Mouse (Mus musculus) megakaryocyte, adult 5-6 weeks (primary cell): ENCODE data around the gene Chsy1. TPM values are rescaled to one million over a fixed set of nuclear protein-coding genes. Genes with fewer than 3 reads are reported as not detected.

ENCODE experiments used
- ATAC-seq: 2 replicates; pipeline ENCODE4 v1.8.0; 2016; ENCODE audit warnings: mild to moderate bottlenecking, inconsistent platforms; ENCODE audit not compliant: poor library complexity, severe bottlenecking
- total RNA-seq, 2 experiments: library from RNA; stranded (forward) in 1 of 2; stranded (reverse) in 1 of 2; fragments of 153-499, 151-499 nt in 1 of 2; fragments of 221-1000, 200-1000 nt in 1 of 2; gene quantifications; 2 replicates each; pipeline versions ENCODE4 v1.2.3 to v1.2.4; 2015 to 2017

Gene Chsy1
- total RNA-seq (2015) (18.2 and 21.2 TPM in 2 replicates), total RNA-seq (2017) (37.1 and 37.6 TPM in 2 replicates)

- peak; percentile 74 for ATAC-seq
Measured at GRCm38 (mm10) chr7:66108961-66109854, at the start of gene Chsy1. Gene Chsy1, plus strand, starts transcription at chr7:66109515.

DNA sequence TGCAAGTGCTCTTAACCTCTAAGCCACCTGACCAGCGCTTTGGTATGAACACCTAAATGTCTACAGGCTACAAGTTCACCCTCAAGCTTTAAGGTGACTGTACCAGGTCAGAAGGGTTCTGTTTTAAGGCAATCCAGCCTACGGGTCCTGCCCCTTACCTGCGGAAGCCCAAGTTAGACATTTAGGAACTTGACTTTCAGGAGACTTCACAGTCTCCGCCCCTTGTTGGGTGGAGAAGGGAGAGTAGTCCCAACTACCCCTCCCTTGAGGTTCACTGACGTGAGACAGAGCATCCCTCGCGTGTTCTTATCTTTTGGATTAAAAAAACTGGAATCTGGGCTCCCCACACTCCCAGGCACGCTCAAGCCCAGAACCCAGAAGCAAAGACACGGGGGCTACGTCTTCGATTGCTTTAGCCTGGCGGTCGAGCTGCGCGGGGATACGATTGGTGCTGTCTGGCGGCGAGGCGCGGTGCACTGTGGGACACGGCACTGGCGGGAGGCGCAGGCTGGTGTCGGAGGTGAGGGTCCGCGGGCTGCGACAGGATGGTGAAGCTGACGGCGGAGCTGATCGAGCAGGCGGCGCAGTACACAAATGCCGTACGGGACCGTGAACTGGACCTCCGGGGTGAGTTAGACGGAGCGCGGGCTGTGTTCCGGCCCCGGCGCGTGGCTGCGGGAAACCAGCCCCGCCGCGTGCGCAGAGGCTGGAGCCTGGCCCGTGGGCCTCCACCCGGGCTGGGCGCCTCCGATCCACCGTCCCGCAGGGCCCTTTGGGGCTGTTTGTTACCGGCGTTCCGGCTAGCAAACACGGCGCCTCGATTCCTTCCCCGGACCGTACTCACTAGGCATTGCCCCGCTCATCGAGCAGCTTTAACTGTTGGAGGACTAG lies 49.0 kb upstream of the Chsy1 start:
- ATAC-seq = peak; percentile 98

DNA sequence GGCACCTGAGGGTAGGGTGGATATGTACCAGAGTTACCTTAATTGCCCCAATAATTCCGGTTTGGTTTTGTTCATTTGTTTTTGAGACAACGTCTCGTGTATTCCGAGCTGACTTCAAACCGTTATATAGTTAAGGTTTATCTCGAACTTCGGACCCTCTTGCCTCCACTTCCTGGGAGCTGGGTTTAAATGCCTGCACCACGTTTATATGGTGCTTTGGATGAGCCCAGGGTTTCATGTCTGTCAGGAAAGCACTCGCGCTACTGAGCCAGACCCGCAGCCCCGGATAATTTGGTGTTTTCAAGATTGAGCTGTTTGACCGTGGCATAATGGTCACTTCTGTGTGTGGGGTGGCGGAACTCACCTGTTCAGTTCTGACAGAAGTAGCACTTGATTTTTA lies 48.3 kb upstream of the Chsy1 start:
- ATAC-seq = no peak

DNA sequence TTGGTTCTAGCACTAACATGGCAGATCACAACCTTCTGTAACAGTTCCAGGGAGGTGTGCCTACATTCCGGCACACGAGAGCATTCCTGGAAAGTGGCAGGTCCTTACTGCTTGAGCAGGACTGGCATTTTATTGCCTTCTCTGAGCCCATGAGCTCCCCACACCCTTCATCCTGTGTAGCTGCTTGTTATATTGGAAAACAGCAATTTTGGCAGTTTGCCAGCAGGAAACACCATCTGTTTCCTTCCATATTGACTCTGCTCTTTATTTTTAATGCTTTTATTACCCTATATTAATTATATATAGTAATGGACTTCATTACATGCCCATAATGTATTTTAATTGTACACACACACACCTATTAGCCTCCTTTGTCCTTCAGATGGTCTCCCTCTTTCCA lies 32.9 kb upstream of the Chsy1 start:
- no peak for ATAC-seq

DNA sequence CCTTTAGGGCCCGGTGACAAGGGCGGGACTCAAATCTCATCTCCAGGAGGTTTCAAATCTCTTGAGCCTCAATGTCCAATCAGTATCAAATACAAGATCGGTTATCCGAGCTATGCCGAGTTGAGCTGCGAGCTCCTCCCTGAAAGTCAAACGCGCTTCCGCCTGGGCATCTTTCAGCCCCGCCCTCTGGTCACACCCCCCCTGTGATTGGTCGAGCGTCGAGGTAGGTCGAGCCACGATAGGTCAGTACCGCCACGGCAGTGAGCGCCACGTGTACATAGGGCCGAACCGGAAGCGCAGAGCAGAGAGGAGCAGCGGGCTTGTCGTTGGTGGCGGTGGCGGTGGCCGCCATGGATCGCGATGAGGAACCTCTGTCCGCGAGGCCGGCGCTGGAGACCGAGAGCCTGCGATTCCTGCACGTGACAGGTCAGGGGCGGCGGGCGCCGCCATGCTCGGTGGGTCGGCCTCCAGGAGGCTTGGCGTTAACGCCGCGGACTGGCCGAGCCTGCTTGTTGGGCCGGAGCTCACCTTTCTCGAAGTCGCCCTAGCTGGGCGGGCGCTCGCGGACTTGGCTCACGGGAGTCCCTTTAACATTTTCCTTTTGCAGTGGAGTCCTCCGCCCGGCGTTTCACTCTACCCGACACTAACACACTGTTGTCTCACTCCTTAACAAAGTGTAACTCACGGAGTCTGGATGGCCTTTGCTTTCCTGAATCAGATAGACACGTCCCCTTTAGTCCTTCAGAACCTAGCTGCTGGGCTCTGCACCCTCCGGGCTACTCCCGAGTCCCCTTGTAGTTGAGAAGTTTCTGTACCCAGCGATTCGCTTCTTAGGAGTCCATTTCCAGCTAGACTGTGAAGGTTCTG lies 29.7 kb upstream of the Chsy1 start, which contains the start of gene Selenos:
Gene Selenos (plus strand): TSS at position 286 of the 867 bp plus-strand sequence.
- ATAC-seq = peak; percentile 96

DNA sequence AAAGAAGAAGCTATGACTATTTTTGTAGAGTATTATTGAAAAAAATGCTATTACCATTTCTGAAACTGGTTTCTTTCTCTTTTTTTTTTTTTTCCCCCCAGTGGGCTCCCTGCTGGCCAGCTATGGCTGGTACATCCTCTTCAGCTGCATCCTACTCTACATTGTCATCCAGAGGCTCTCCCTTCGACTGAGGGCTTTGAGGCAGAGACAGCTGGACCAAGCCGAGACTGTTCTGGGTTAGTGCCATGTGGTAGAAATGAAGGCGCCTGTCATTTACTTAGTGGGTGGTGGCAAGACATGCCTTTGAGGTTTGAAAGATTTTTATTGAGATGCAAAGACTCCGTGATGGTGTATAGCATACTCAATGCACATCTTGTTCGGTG lies 29.1 kb upstream of the Chsy1 start:
- ATAC-seq = no peak

- ATAC-seq = no peak
Measured at GRCm38 (mm10) chr7:66083757-66084156, 25.6 kb upstream of the Chsy1 start.

GRCm38 (mm10) chr7:66084546-66084945 lies 24.8 kb upstream of the Chsy1 start:
- no peak for ATAC-seq

DNA sequence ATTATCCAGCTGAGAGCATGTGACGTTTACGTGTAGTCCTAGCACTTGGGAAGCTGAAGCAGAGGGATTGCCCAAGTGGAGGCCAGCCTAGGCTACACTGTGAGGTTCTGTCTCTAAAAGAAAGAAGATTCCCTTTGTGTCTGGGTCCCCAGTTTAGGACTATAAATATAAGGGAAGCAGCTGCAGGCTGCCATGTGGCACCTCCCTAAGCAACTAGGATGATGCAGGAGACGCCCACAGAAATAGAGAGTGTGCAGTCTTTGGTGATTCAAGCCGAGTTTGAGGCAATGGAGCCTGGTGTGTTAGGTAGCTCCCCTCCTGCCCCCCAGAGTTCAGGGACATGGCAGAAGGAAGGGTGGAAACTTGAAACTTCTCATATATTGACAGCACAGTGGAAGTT lies 21.7 kb upstream of the Chsy1 start:
- no peak for ATAC-seq

- no peak for ATAC-seq
Measured at GRCm38 (mm10) chr7:66088077-66088476, 21.2 kb upstream of the Chsy1 start.

DNA sequence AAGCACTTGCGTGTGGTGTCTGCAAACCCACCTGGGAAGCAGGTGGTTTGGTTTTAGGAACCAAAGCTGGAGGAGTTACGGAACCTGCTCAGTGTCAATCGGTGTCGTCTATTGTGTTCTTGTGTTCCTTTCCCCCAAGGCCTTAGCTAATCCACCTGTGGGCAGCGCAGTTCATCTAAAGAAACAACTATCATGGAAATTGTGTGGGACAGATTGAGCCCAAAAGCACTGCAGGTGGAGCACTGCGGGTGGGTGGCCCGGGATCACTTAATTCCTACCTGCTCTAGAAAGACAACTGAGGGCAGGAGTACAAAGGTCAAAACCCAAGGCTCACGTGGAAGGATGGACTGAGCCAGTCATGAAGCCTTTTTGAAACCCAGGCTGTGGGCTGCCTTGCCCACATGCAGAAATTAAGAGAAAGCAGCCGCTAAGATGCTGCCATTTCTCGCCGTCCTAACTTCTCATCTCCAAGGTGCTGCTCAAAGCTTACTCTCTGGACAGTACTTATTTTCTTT lies 18.6 kb upstream of the Chsy1 start:
- no peak for ATAC-seq

- ATAC-seq = no peak
Measured at GRCm38 (mm10) chr7:66091553-66091952, 17.8 kb upstream of the Chsy1 start.

GRCm38 (mm10) chr7:66092656-66093055 lies 16.7 kb upstream of the Chsy1 start:
- no peak for ATAC-seq

DNA sequence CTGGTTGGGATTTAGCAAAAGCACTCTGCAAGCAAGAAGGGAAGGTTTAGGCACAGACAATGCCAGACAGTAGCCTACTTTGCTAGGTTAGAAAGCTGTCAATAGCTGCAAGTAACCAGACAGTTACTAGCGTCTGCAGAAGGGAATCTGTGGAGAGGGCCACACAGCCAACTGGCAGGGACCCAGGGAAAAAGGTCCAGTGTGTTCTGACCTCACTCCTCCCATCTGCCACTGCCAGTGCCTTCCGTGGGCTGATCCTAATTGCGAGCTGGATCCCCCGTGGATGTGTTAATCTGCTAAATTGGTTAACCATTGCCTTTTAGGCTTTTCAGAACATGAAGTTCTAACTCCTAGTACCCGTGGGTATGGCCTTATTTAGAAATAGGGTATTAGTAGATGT lies 15.2 kb upstream of the Chsy1 start:
- no peak for ATAC-seq

DNA sequence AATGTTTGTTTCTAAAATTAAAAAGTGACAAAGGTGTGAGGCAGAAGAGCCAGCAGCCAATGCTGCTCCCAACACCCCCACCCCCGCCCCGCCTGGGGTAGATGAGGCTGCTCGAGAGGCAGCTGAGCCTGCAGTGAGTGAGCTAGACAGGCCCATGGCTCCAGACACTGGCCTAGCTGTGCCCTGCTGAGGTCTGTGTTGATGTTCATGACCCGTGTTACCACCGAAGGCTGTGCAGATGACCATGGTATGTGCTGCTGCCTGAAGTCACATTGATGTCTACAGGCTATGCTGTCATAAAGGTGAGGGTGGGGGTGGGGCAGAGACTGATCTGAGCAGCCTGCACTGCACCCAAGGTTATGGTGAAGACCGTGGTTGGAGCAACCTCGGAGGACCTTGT lies 10.5 kb upstream of the Chsy1 start:
- no peak for ATAC-seq

DNA sequence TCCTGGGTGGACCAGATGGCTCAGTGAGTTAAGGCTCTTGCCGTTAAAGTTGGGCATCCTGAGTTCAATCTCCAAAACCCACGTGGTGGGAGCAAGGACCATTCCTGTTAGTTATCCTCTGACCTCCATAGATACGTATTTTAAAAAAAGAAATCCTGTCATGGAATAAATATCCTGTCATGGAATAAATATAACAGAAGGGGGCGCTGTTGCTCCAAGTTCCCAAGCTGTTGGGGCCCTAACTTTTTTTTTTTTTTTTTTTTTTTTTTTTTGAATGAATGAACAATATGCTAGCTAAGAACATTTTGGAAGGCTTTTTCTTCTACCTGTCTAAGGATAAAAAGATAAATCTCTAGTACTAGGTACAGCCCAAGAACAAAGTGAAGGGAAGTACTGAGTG lies 7.4 kb upstream of the Chsy1 start:
- peak; percentile 70 for ATAC-seq

DNA sequence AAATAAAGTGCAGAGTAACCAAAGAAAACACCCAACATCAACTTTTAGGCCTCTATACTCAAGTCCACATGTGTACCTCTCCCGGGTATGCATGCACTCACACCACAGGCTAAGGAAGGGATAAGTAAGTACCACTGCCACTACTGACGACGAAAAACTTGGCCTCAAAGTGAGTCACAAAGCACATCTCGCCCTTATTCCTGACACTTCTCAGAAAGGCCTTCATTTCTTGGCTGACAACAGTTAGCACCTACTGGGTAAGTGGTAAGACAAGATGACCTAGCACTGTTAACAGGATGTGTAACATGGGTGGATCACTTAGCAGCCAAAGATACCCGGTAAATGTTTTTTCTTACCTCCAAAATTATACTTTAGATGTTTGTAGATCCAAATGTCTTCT lies 4.8 kb upstream of the Chsy1 start:
- no peak for ATAC-seq

DNA sequence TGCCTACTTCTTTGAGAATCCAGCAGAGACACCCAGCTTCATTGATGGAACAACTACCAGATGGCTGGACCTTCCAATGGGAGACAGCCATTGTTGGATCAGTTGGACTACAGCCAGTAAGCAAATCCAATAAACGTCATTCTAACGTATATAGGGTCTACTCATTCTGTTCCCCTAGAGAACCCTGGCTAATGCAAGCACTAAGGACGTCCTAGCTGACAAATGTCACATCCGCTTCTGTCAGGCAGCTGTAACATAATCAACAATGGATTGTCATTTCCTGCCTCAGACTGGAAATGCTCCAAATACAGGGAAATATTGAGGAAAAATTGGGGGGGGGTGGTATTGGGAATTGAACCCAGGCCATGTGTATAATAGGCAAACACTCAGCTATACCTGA lies 3.5 kb upstream of the Chsy1 start:
- no peak for ATAC-seq

DNA sequence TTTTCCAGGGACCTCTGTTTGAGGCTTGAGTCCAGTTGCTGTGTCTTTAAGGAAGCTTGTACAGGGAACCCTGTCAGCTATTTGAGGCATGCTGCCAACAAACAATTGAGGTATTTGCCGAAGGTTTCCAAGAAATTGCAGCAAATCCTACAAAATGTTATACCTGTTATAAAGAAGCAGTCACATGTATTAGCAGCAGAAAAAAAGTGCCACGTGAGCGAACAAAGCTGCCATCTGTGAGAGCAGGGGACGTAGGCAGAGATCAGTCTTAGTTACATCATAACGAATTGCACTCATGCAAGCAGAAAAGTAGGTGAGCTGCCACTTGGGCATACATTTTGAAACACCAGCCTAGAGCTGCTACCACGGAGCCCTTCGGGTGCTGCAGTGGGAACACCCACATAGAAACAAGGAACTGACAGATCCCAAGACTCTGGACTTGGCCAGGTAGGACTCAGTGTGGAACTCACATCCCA lies 2.7 kb upstream of the Chsy1 start:
- ATAC-seq = no peak

GRCm38 (mm10) chr7:66107206-66107605 lies 2.1 kb upstream of the Chsy1 start:
- no peak for ATAC-seq
